Mouse (Mus musculus) ES-Bruce4 (cell line): ENCODE results near the gene Mycbpap.

Source experiments
- CTCF ChIP-seq: IDR thresholded peaks from one replicate; pipeline ENCODE4 v1.8.1; 2011; ENCODE audit warnings: low read depth, low read length
- POLR2A ChIP-seq: IDR thresholded peaks from one replicate; pipeline ENCODE4 v1.8.1; 2011; ENCODE audit warnings: low read length; ENCODE audit not compliant: insufficient read depth

GRCm38 (mm10) chr11:94570612-94571011 is 49.1 kb upstream of the Mycbpap start:
- no peak for TF ChIP-seq POLR2A
- no peak for TF ChIP-seq CTCF
